Mouse (Mus musculus) left cerebral cortex, adult 2 months (tissue): ENCODE measurements around the gene Mgrn1. TPM values are rescaled to one million over a fixed set of nuclear protein-coding genes. Genes with fewer than 3 reads are reported as not detected.

Source experiments
- DNase-seq, 2 experiments: peaks; one replicate each; pipeline ENCODE4 v3.0.0; 2021 to 2022; ENCODE audit warnings: low spot score in 2 of 2, mixed read lengths in 1 of 2; ENCODE audit errors: extremely low spot score in 1 of 2
- H3K27ac ChIP-seq: fragments of 200-600 bp; 2 replicates; pipeline ENCODE4 v1.8.1; 2022
- H3K4me3 ChIP-seq: fragments of 200-600 bp; 2 replicates; pipeline ENCODE4 v1.8.1; 2022
- CTCF ChIP-seq: fragments of 200-600 bp; IDR thresholded peaks from 2 replicates; pipeline ENCODE4 v1.8.1; 2022; ENCODE audit warnings: antibody characterized with exemption, mild to moderate bottlenecking, moderate library complexity
- intact Hi-C: fragments of 180-260 bp; cut with DNase I; formaldehyde crosslinking; loops from one replicate; pipeline ENCODE4 v1.15.1; 2025
- total RNA-seq, 2 experiments: library from RNA; stranded (reverse); gene quantifications; 2 replicates each; pipeline ENCODE4 v1.2.3; 2021

The Mgrn1 gene
- total RNA-seq, 2 experiments from 2014 or later = 208 to 211 TPM

DNA sequence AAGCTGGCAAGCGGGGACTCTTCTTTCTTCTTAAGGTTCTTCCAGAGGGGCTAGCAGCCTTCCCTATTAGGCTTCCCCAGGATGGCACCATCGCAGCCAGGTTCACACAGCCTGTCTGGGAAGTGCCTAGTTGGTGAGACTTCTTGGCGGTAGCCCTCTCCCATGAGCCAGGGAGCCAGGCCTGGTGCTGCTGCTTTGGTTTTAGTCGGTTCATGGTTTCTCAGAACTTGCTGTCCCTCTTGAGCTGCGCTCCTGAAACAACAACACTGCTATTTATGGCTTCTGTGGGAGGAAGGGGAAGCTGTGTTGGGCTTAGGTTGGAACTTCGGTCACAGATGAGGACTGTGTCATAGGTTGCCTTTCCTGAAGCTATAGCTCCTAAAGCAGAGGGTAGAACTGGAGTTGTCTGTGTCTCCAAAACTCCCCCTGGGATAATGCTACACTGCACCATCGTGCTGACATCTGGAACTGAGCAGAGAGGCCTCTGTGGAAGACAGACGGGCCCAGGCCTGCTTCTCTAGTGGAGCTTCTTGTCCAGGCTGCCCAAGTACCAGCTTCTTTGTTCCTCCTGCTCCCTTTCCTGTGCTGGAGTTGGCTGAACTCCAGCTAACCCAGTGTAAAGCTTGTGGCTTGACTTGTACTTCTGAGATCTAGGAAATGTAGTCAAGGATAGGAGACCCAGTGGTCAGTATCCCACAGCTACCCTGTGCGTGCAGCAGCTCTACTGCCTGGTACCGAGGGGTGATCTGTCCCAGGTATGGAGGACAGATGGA lies 50.1 kb downstream of the Mgrn1 start:
- no peak for TF ChIP-seq CTCF
- peak overlapping the region; percentile 78 for H3K27ac ChIP-seq
- intact Hi-C loops = no loop called here
- H3K4me3 ChIP-seq = no peak overlapping the region
- no peak for DNase-seq

DNA sequence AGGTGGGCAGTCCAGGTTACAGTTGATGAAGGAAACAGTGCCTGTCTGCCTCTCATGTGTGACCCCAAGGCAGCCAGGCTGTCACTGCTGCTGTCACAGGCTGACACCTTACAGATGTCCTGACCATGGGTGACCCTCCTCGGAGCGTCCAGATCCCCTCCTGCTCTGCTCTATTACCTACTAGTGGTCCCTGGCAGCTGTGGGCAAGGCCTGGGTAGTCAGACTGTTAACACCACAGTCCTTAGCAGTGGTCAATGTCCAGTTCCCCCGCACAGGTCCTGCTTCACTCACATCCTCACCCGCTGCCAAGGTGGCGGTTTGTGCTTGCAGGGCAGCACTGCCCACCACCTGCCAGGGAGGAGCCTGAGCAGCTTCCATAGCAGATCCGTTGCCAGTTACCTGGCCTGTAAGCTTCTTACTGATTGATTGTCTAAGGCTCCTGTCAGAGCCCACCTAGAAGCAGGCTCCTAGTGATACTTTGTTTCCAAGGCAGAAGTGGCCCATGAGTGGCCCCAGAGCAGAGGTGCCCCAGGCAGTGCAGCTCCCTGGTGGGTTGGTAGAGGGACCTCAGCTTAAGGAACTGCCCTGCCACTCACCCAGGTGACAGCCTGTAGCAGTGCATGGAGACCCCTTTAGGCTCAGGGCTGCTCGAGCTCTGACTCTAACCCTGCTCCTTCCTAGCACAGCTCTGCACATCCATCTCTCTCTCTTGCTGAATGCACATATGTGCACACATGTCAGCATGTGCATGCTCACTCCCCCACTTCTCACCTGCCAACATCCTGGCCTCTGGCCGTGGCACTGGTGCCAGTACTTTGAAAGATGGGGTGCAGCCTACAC lies 51.5 kb downstream of the Mgrn1 start:
- H3K4me3 ChIP-seq = no peak overlapping the region
- H3K27ac ChIP-seq = peak overlapping the region; percentile 78; the same call in 1 of the 2 replicates
- intact Hi-C loops = no loop called here
- no peak for TF ChIP-seq CTCF
- no peak for DNase-seq

DNA sequence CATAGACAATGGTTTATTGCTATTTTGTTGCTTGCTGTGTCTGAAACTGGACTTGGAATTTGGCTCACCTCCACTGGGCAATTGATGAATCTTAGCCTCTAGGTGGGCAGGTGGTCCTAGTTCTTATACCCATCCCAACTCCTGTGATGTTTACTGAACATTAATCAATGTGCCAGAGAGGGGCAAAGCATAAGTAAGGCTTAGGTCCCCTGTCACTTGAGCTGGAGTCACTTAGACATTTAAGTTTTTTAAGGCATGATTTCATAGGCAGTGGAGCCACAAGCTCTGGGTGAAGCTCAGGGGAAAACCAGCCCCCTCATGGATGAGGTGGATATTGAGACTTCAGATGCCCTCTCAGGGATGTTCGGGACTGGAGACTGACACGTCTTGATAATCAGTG lies 52.4 kb downstream of the Mgrn1 start, which contains the start of gene Nudt16l1:
Gene Nudt16l1, plus strand, starts transcription at position 301 of the 400 bp plus-strand sequence.
- intact Hi-C loops = no loop called here
- DNase-seq = no peak
- TF ChIP-seq CTCF = no peak; the same call in 1 of the 2 replicates
- H3K4me3 ChIP-seq = peak within 1 kb of the TSS; percentile 77
- H3K27ac ChIP-seq = peak within 1 kb of the TSS; percentile 96

DNA sequence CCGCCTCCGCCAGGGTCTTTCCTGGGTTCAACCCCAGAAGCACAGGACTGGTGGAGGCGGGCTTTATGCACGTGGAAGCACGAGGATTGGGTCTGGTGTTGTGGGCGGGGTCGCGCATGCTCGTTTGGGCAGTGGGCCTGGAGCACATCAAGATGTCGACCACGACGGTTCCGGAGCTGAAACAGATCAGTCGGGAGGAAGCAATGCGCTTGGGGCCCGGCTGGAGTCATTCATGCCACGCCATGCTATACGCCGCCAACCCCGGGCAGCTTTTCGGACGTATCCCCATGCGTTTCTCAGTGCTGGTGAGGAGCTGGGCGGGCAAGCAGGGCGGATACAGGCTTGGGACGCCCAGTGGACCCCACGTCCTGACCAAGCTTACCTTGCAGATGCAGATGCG lies 52.9 kb downstream of the Mgrn1 start:
- peak; percentile 94 for DNase-seq
- Histone ChIP-seq H3K4me3 (peak overlapping the region; percentile 77), H3K27ac (peak overlapping the region; percentile 96)
- TF ChIP-seq CTCF = no peak
- intact Hi-C loops = no loop called here

DNA sequence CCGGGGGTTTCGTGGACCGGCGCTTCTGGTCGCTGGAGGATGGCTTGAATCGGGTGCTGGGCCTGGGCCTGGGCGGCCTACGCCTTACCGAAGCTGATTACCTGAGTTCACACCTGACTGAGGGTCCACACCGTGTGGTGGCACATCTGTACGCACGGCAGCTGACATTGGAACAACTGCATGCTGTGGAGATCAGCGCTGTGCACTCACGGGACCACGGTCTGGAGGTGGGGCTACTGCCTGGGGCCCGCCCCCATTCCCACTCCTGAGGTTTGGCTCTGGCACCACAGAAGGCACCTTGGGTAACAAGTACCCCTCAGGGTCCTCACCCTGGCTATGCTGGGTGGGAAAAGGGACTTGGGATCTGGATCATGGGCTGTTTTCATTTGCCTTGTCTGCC lies 53.4 kb downstream of the Mgrn1 start:
- intact Hi-C loops = no loop called here
- no peak for TF ChIP-seq CTCF
- DNase-seq = peak; percentile 50 to 51

DNA sequence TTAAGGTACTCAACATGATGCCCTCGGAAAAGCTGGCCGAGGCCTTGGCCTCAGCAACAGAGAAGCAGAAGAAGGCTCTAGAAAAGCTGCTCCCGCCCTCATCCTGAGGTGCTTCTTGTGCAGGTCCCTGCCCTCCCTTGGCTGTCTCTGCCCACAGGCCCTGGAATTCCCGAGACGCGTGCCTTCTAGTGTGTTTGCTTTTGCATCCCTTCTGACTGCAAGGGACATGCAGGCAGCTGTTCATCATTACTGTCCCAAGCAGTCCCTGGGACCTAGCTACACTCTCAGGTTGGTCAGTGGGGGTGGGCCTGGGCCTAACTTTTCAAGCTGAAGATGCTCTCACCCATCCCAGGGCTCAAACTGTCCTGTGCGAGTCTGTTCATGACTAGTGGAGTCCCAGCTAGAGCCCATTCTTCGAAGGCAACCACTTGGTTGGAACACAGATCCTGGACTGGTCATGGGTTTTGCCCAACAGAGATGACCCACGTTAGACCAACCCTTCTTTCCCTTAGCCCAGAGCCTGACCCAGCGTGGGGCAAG lies 54.3 kb downstream of the Mgrn1 start:
- intact Hi-C loops = no loop called here
- TF ChIP-seq CTCF = no peak
- Histone ChIP-seq H3K4me3 (peak overlapping the region; percentile 77), H3K27ac (peak overlapping the region; percentile 96; the same call in 1 of the 2 replicates)
- no peak for DNase-seq

More for the DNA sequence above, 53.4 kb downstream of the Mgrn1 start:
- Histone ChIP-seq H3K27ac (peak overlapping the region; percentile 96), H3K4me3 (peak overlapping the region; percentile 77)

DNA sequence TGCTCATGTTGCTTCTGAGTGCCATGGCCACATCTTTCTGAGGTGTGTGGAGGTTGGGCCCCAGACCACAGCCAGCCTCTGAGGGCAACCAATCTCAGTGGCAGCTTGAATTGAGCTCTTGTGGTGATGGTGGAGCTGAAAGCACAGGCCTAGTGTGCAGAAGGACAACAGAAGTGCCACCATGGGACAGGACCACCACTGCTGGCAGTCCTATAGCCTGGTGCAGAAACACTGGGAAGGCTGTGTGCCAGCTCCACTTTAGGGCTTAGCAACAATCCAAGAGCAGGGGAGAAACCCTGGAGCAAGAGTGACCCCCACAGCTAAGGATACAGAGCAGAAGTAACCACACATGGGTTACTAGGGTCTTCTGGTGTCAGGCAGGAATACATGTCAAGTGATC lies 55.0 kb downstream of the Mgrn1 start:
- no peak for DNase-seq
- Histone ChIP-seq H3K27ac (no peak overlapping the region), H3K4me3 (no peak overlapping the region)
- intact Hi-C loops = no loop called here
- TF ChIP-seq CTCF = no peak

DNA sequence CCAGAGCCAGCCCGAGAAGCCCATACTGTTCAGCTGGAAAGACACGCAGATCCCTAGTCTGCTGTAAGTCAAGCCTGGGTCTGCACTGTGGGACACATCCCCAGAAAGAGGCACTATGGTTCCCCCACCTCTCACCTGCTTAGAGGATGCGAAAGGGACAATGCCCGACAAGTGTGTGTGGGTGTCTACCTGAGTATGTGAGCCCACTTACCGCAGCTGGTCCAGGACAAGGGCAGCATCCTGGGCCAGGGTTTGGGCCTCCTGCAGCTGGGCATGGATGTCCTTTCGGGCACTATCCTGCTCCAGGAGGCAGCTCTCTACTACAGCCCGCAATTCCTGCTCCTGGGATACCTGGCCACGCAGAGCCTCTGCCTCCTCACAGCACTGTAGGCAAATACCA lies 56.8 kb downstream of the Mgrn1 start:
- DNase-seq = no peak
- no peak overlapping the region for H3K4me3 ChIP-seq
- TF ChIP-seq CTCF = no peak
- H3K27ac ChIP-seq = no peak overlapping the region
- intact Hi-C loops = no loop called here

DNA sequence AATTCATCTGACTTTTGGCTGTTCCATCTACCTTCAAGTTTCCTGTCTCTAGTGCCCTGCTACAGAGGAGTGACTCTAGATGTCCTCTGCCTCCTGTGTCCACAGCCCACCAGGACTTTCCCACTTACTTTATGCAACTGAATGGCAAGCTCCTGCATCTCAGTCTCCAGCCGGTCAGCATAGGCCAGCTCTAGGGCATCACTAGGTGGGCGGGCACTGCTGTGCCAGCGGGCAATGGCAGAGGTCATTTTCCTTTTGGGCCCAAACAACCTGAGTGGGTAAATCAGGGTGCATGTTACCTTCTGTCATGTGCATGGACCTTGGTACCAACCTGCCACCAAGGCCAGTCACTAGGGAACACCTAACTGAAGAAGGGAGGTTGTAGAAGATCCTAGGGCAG lies 57.4 kb downstream of the Mgrn1 start:
- intact Hi-C loops = no loop called here
- DNase-seq = no peak
- no peak overlapping the region for H3K27ac ChIP-seq
- H3K4me3 ChIP-seq = no peak overlapping the region
- TF ChIP-seq CTCF = no peak

DNA sequence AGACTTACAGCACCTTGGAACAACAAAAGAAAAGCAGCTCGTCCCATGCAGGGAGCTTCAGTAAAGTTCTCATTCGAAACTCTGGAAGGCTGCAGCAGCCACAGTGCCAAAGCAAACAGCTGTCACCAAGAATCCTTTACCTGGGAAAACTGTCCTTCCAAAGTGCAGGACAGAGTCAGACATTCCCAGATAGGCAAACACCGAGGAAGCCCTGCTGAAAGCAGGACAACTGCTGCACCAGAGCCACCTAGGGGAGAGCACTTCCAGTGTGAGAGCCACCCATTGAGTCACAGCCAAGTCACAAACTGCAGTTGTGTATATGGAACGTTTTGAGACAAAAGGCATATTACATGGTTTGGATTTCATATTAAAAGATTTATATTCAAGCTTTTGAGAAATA lies 59.4 kb downstream of the Mgrn1 start:
- intact Hi-C loops = no loop called here
- DNase-seq = no peak
- no peak; the same call in 1 of the 2 replicates for TF ChIP-seq CTCF

DNA sequence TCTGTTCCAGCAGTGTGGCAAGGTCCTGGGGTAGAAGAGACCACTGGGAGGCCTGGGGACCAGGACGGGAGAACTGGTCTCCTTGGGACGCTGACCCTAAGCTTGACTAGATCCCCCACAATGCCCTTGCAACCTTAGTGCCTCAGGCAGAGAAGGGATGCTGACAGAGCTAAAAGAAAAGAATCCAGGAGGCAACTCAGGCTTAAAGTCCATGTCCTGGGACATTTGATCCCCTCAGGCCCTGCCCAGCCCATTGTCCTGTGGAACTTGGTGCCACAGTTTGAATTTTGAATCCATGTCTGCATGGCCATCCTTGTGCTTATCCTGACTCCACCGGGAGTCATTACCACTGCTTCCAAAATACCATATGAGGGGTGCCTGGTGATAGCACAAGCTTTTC lies 60.1 kb downstream of the Mgrn1 start:
- no peak for TF ChIP-seq CTCF
- no peak overlapping the region for H3K27ac ChIP-seq
- no peak overlapping the region for H3K4me3 ChIP-seq
- no peak for DNase-seq
- intact Hi-C loops = no loop called here

More for the DNA sequence above, 59.4 kb downstream of the Mgrn1 start:
- Histone ChIP-seq H3K27ac (no peak overlapping the region), H3K4me3 (no peak overlapping the region)

DNA sequence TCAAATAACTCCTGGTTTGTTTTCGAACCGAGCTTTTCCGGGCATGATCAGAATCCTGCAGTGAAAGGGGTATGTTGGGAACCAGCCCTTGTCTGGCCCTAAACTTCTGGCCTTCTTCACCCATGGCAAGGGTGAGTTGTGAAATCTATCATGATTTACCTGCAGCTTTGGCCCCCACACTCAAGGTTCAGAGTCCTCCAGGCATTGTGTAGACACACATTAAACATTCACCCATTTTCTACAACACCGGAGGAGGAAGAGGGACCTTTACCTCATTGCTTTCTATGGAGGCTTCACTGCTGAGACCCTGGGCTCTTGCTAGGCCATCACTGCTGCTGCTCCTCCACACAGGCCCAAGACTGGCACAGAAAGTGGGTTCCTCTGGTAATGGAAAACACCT lies 61.3 kb downstream of the Mgrn1 start:
- intact Hi-C loops = no loop called here
- no peak overlapping the region for H3K27ac ChIP-seq
- TF ChIP-seq CTCF = no peak
- no peak overlapping the region for H3K4me3 ChIP-seq
- DNase-seq = no peak
